Mouse (Mus musculus): ENCODE measurements around the gene Samd4b.

Samd4b gene

DNA sequence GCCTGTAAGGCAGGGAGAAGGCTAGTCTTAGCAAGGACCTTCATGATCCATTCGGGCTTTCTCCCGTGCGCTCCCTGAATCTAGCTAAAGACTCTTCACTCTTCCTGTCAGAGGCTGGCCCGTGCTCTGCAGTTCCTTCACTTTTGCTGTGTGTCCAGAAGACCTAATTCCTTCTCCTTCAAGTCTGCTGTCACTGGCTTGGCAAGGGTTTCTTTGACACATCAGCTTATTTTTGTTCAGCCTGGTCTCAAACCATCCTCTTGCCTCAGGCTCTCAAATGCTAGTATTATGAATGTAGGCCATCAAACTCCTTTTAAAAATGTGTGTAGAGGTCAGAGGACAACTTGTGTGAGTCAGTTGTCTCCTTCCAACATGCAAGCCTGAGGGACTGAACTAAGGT, 214.3 kb downstream of the Samd4b start:
- no peak for ATAC-seq (ENCODE audit: insufficient number of reproducible peaks, low FRiP score, low TSS enrichment)

GRCm38 (mm10) chr7:28382981-28383396, 215.0 kb downstream of the Samd4b start:
- no peak for ATAC-seq (ENCODE audit: insufficient number of reproducible peaks, low FRiP score, low TSS enrichment)

DNA sequence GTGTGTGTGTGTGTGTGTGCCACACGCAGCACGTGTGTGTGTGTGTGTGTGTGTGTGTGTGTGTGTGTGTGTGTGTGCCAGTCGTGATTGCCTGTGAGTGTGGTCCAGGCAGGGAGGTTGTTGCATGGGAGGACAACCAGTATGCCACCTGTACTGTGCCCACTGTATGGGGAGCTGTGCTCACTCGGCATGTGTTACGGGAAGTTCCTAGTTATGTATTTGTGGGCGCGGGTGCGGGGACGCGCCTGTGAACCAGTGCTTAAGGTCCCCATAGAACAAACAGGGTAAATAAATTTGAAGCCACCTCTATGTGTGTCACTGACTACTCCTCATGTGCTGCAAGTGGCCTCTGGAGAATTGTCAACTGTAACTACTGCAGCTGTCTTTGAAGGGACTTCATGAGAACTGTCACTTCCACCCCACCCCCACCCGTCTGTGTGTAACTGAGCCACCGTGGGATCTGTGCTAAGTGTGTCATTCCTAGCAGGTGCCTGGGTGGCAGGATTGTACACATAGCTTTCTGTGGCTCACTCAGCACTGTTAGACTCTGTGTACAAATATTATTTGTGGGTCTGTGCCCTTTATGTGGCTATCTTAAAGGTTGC, 215.5 kb downstream of the Samd4b start:
- ATAC-seq (ENCODE audit: insufficient number of reproducible peaks, low FRiP score, low TSS enrichment) = no peak

DNA sequence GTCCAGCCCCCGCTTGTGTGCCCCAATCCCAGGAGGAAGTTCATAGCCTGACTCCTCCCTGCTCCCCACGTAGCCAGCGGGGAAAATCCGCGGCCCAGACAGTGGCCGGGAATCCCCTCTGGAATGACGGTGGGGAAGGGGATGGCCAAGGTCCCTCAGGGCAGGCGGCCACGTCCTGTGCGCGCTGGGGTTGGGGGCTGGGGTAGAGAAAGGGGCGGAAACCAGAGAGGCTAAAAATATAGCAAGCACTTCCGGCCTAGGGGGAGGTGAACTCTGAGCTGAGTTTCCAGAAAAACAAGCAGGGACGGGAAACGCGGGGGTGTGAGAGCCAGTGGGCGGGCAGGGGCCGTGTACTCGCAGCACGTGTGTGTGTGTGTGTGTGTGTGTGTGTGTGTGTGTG, 216.0 kb downstream of the Samd4b start:
- no peak for ATAC-seq (ENCODE audit: insufficient number of reproducible peaks, low FRiP score, low TSS enrichment)

- ATAC-seq (ENCODE audit: insufficient number of reproducible peaks, low FRiP score, low TSS enrichment) = no peak
Observed at GRCm38 (mm10) chr7:28381017-28381790, 216.7 kb downstream of the Samd4b start.

GRCm38 (mm10) chr7:28380237-28381016, 217.5 kb downstream of the Samd4b start, which contains the start of gene Zfp36:
TSS of gene Zfp36 (minus strand) at chr7:28380253.
- no peak for ATAC-seq (ENCODE audit: insufficient number of reproducible peaks, low FRiP score, low TSS enrichment)

- 0 out of 2 replicates have a peak, but pooled peaks have one; percentile 31 for ATAC-seq (ENCODE audit: insufficient number of reproducible peaks, low FRiP score, low TSS enrichment)
Observed at GRCm38 (mm10) chr7:28378769-28379651, 218.9 kb downstream of the Samd4b start.

- ATAC-seq (ENCODE audit: insufficient number of reproducible peaks, low FRiP score, low TSS enrichment) = no peak
Observed at GRCm38 (mm10) chr7:28378066-28378690, 219.8 kb downstream of the Samd4b start.

DNA sequence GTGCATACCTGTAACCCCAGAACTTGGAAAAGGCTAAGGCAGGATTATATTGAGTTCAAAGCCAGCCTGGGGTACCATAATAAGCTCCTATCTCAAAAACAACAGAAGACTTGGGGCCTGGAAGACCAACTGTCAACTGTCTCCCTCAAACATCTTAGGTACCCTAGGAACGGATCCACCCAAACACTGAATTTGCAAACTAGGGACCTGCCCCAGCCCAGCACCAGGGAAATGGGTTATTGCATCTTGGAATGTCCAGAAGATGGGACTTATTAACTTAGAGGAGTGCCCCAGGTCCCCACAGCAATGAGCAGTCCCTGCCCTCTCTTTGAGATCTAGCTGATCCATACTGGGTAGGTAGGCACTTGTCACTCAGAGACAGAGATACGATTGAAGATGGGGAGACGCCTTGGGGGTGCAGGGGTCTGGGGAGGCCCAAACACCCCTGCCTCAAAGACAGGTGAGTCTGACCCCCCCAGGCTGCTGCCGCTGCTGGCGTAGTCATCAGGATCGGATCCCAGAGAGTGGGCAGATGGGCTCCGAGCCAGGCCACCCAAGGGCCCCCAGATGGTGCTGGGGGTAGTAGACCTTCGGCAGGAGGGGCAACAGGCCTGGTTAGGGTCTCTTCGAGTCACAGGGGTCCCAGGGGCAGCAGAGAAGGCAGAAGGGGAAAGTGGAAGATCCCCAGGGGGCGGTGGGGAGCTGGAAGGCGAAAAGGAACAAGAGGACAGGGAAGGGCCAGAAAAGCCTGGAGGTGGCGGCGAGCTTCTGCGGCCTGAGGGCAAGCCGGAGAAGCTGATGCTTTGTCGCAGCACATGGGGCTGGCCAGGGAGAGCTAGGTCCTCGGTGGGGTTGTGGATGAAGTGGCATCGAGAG, 220.5 kb downstream of the Samd4b start:
- no peak for ATAC-seq (ENCODE audit: insufficient number of reproducible peaks, low FRiP score, low TSS enrichment)

DNA sequence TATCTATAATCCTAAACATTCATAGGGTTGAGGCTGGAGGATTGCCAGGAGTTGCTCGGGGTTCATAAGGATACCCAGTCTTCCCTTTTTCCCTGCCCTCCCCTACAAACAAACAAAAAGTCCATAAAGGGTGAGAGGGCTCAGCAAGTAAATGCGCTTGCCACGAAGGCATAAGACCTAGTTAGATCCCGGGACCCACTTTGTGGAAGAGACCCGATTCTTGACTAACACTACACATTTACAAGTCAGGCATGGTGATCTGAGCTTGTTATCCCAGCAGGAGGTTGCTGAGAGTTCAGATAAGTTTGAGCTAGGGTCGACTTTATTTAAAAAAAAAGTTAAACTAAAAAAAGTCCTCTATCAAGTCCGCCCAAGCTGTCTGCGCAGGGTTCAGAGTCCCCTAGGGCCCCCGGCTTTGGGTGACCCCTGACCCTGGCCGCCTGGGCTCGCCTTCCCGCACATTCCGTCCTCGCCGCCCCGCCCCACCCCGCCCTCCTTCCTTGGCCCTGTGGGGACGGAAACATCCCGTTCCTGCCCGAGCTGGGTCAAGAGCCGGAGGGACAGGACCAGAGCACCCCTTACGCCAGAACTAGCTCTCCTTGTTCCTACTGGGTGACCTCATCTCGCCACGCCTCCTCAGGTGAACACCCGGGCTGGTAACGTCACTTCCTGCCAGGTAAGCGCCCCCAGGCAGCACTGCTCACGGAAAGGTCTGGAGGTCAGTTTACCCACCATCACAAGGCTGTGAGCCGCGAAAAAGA, 221.8 kb downstream of the Samd4b start:
- ATAC-seq (ENCODE audit: insufficient number of reproducible peaks, low FRiP score, low TSS enrichment) = no peak

DNA sequence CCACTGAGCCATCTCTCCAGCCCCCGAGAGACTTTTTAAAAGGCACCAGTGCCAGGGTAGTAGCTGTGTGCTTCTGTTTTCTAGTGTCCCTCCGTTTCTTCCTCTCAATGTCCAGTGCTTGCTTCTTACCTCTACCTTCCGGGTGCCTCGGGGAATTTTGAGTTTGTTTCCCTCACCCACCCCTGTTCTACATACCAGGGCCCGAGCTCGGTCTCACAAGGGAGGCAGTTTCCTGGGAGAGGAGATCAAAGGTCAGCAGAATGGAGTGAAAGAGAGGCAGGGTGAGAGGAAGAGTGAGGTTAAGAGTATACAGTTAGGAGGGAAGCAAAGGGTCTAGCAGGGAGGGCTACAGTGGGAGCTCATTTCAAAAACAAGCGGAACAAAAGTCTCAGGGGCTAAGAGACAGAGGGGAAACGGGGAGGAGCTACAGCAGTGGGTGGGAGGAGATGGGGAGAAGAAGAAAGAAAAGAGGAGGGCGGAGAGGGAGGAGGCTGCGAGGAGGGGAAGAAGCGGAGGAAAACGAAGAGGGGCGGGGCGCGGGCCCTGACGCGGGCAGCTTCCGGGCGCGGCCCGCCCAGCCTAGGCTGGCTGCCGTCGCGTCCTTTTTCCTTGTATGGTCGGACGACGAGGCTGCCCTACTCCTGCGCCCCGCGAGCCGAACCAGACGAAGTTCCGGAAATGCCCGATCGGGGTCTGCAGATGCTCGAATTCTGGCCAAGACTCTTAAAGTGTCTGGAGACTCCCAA, 222.6 kb downstream of the Samd4b start:
- ATAC-seq (ENCODE audit: insufficient number of reproducible peaks, low FRiP score, low TSS enrichment) = no peak

DNA sequence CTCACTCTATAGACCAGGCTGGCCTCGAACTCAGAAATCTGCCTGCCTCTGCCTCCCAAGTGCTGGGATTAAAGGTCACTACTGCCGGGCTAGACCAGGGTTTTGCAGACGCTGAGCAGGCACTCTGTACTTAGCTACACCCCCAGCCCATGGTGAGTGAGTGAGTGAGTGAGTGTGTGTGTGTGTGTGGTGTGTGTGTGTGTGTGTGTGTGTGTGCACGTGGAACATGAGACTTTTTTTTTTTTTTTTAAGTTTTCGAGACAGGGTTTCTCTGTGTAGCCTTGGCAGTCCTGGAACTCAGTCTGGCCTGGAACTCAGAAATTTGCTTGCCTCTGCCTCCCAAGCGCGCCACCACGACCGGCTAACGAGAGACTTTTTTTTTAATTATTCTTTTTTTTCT, 223.3 kb downstream of the Samd4b start:
- no peak for ATAC-seq (ENCODE audit: insufficient number of reproducible peaks, low FRiP score, low TSS enrichment)

DNA sequence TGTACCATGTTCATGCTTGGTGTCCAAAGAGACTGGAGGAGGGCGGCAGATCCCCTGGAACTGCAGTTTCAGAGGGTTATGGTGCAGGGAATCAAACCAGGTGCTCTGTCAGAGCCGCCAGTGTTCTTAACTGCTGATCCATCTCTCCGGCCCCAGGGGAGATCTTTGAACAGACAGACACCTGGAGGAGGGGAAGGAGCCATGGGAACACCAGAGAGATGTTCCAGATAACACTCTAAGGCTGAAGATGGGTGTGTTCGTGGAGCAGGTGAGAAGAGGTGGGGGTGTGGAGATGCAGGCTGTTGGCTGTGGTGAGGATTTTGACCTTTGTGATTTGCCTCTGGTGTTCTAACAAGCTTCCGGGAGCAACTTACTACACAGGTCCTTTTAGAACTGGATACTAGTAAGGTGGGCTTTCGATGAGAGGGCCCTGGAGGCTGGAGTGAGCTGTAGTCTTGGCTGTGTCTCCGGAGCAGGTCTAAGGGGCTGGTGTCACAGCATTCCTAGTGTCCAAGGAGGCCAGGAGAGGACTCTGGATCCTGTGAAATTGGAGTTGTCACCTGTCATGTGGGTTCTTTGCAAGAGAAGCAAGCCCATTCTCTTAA, 224.0 kb downstream of the Samd4b start:
- no peak for ATAC-seq (ENCODE audit: insufficient number of reproducible peaks, low FRiP score, low TSS enrichment)

DNA sequence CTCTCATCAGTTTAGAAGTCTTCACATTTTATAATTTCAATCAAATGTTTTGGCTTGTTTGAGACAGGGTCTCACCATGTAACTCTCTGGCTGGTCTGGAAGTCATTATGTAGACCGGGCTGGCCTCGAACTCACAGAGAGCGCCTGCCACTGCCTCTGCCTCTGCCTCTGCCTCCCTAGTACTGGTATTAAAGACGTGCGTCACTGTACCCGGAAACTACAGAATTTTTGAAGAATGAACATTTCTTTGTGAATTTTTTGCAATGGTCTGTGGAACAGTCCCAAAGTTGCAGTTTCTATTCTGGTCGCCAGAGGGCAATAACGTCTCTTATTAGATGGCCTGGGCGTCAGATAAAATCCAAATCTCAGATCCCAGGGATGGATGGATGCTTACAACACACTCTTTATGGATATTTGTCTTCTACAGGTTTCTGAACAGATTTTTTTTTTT, 224.8 kb downstream of the Samd4b start:
- ATAC-seq (ENCODE audit: insufficient number of reproducible peaks, low FRiP score, low TSS enrichment) = no peak

- ATAC-seq (ENCODE audit: insufficient number of reproducible peaks, low FRiP score, low TSS enrichment) = peak; percentile 74; the same call in 1 of the 2 replicates
Observed at GRCm38 (mm10) chr7:28372251-28373108, 225.5 kb downstream of the Samd4b start, which contains the start of gene Plekhg2. TSS of gene Plekhg2 (minus strand) at chr7:28372599.

DNA sequence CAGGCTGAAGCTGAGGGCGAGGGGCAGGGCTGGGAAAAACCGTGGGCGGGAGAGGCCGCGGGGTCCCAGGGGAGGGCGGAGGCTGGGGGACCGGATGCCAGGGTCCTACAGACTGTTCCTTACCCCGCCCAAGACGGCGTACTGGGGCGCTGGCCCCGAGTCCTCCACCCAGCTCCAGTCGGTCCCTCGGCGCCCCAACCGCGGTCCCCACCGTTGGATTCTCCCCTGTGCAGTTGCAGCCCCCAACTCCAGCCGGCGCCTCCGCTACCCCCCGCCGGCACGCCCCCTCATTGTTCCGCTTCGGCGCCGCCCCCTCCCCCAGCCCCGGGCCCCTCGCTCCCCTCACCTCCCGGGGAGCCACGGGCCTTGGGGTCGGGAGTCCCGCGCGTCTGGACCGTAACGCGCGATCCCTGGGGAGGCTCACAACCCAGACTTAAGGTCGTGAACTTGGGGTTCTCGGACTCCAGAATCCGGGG, 226.4 kb downstream of the Samd4b start:
- no peak for ATAC-seq (ENCODE audit: insufficient number of reproducible peaks, low FRiP score, low TSS enrichment)
